8 mouse cellular contexts compared by ENCODE assay signal in the genomic region with DNA sequence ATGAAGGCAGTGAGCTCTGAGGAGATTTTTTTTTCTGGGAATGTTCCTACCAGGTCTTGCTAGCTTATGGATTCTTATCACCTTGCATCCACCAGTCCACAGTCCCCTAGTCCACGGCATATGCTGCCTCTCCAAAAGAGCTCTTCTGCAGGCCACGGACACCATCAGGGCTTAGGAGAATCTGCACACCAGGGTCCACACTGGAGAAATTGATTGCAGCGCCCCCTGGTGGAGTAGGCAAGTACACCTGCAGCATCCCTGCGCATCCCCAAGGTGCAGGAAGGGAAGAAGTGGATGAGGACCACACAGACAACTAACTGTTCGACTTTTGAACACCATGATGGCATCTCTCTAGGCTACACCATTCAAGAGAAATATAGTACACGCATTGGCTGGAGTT.
DNase-seq lines count a peak whose midpoint lies in the region; ATAC-seq and TF ChIP-seq lines count a peak whose summit lies in the region.
"Had no signal": no experiment of that assay in that cellular context is flagged by ENCODE, and none has a peak within 500 bp of the region (broad histone marks: within the 10 kb centered on the region; RNA-seq: fewer than 3 reads in every experiment).

No protein-coding gene starts in this region.

- H3K9me3 ChIP-seq in E14TG2a.4 (ENCODE audit: low read length) (no peaks in the 10 kb centered on the region), MEL (replicated peaks; ENCODE audit: insufficient read depth, low read length) (no peaks in the 10 kb centered on the region)
- no peaks in the 10 kb centered on the region for H3K9me3 ChIP-seq in midbrain, embryonic 14.5 days (ENCODE audit: control insufficient read depth, low read length)
- H3K9me3 ChIP-seq: heart, embryonic 13.5 days had no signal

- TF ChIP-seq CTCF in E14TG2a.4 (conservative IDR thresholded peaks at IDR 0.05; ENCODE audit: low read length) (peak; percentile 85), MEL (IDR thresholded peaks at IDR 0.05 in 2 of 3, conservative IDR thresholded peaks at IDR 0.05 in 1 of 3; ENCODE audit: control insufficient read depth in 1 of 3, insufficient read depth in 1 of 3, low read depth in 2 of 3, low read length in 3 of 3, poor library complexity in 1 of 3, severe bottlenecking in 1 of 3) (peak; percentile 16 to 45 (median 27); a peak in 3 of 6 replicates)
- peak; percentile 96 for TF ChIP-seq CTCF in testis, adult 2 months (IDR thresholded peaks at IDR 0.05; ENCODE audit: control insufficient read depth, insufficient read depth, insufficient replicate concordance, low read depth, low read length)

- H3K4me2 ChIP-seq in midbrain, embryonic 14.5 days (ENCODE audit: low read length), result no peak overlapping the region
- H3K4me2 ChIP-seq: heart, embryonic 13.5 days had no signal

- no peak for TF ChIP-seq POLR2A in MEL (IDR thresholded peaks at IDR 0.05; ENCODE audit: control insufficient read depth in 1 of 2, insufficient read depth in 1 of 2, low read depth in 1 of 2, low read length in 2 of 2, poor library complexity in 1 of 2)
- no peak for TF ChIP-seq POLR2A in testis, adult 2 months (IDR thresholded peaks at IDR 0.05; ENCODE audit: control insufficient read depth, low read depth, low read length)

- H3K79me2 ChIP-seq in MEL (ENCODE audit: control insufficient read depth, insufficient read depth, low read length, poor library complexity), result no peaks in the 10 kb centered on the region

- H3K9ac ChIP-seq in MEL (ENCODE audit: control insufficient read depth, low read depth, low read length, poor library complexity, severe bottlenecking), result no peak overlapping the region
- H3K9ac ChIP-seq in midbrain, embryonic 14.5 days (replicated peaks; ENCODE audit: low read length), result no peak overlapping the region
- H3K9ac ChIP-seq: heart, embryonic 13.5 days had no signal

- 21% methylated on average over 6 of the region's 6 CpGs for WGBS in midbrain, embryonic 14.5 days

- no peak overlapping the region for H3K27ac ChIP-seq in MEL (ENCODE audit: control insufficient read depth, low read depth, low read length)
- H3K27ac ChIP-seq in midbrain, embryonic 14.5 days (replicated peaks; ENCODE audit: low read depth, low read length), result no peak overlapping the region
- H3K27ac ChIP-seq in testis, adult 2 months (ENCODE audit: control insufficient read depth, insufficient read depth, low read depth, low read length), result no peak overlapping the region
- H3K27ac ChIP-seq: heart, embryonic 13.5 days had no signal

- H3K27me3 ChIP-seq in E14TG2a.4 (ENCODE audit: insufficient read depth, low read length) (no peaks in the 10 kb centered on the region), MEL (ENCODE audit: control insufficient read depth in 1 of 2, insufficient read depth in 2 of 2, low read length in 2 of 2) (no peaks in the 10 kb centered on the region)
- H3K27me3 ChIP-seq in midbrain, embryonic 14.5 days (ENCODE audit: control insufficient read depth, insufficient read depth, low read length), result no peaks in the 10 kb centered on the region
- H3K27me3 ChIP-seq in testis, adult 2 months (ENCODE audit: control insufficient read depth, insufficient read depth, low read length), result no peaks in the 10 kb centered on the region
- H3K27me3 ChIP-seq: heart, embryonic 13.5 days had no signal

- no peak; the same call in 1 of the 2 replicates for TF ChIP-seq RAD21 in MEL (IDR thresholded peaks at IDR 0.05; ENCODE audit: low read depth, low read length)

- H3K4me1 ChIP-seq in E14TG2a.4 (replicated peaks; ENCODE audit: low read depth, low read length) (peaks cover 31% of the 10 kb centered on the region), MEL (ENCODE audit: control insufficient read depth in 1 of 2, insufficient read depth in 2 of 2, low read length in 2 of 2) (no peaks in the 10 kb centered on the region)
- H3K4me1 ChIP-seq in midbrain, embryonic 14.5 days (ENCODE audit: control insufficient read depth, insufficient read depth, low read length), result no peaks in the 10 kb centered on the region; the same call in 1 of the 2 replicates
- peaks cover 2% of the 10 kb centered on the region; the same call in 1 of the 2 replicates for H3K4me1 ChIP-seq in testis, adult 2 months (ENCODE audit: control insufficient read depth, insufficient read depth, low read length)
- H3K4me1 ChIP-seq: heart, embryonic 13.5 days had no signal

- no peak for TF ChIP-seq EP300 in MEL (IDR thresholded peaks at IDR 0.05; ENCODE audit: low read depth in 1 of 2, low read length in 2 of 2)

- intact Hi-C loops in gastrocnemius, postnatal 14 days (cut with DNase I; ENCODE audit: low total_unique reads), result loop anchor here (10.0 kb wide), 1 partner anchor 119 kb away; no protein-coding TSS in a partner anchor

- peak; percentile 53 for ATAC-seq in midbrain, embryonic 14.5 days (ENCODE audit: low FRiP score, low TSS enrichment)

- H3K36me3 ChIP-seq in E14TG2a.4 (ENCODE audit: insufficient read depth, low read length), result no peaks in the 10 kb centered on the region
- no peaks in the 10 kb centered on the region for H3K36me3 ChIP-seq in MEL (ENCODE audit: control insufficient read depth in 1 of 2, insufficient read depth in 2 of 2, low read length in 2 of 2)
- no peaks in the 10 kb centered on the region for H3K36me3 ChIP-seq in midbrain, embryonic 14.5 days (ENCODE audit: control insufficient read depth, insufficient read depth, low read length)
- no peaks in the 10 kb centered on the region for H3K36me3 ChIP-seq in testis, adult 2 months (ENCODE audit: control insufficient read depth, insufficient read depth, low read length)
- H3K36me3 ChIP-seq: heart, embryonic 13.5 days had no signal

- H3K4me3 ChIP-seq in E14TG2a.4 (replicated peaks; ENCODE audit: low read length), result no peak overlapping the region
- H3K4me3 ChIP-seq in MEL (ENCODE audit: control insufficient read depth in 1 of 2, insufficient read depth in 1 of 2, low read depth in 2 of 2, low read length in 2 of 2), result no peak overlapping the region
- H3K4me3 ChIP-seq in midbrain, embryonic 14.5 days (replicated peaks; ENCODE audit: low read depth, low read length), result no peak overlapping the region
- no peak overlapping the region for H3K4me3 ChIP-seq in testis, adult 2 months (ENCODE audit: control insufficient read depth, low read depth, low read length)
- H3K4me3 ChIP-seq: heart, embryonic 13.5 days had no signal

- peak; percentile 4 for DNase-seq in MEL (ENCODE audit: low read depth, low spot score)
- peak; percentile 88 to 93 for DNase-seq in cerebellum, postnatal 14 days
- peak; percentile 54 for DNase-seq in gastrocnemius, postnatal 14 days
- DNase-seq in layer of hippocampus, postnatal 36 days, result peak; percentile 68 to 75
- DNase-seq in midbrain, embryonic 14.5 days, result peak; percentile 81

TF ChIP-seq in MEL, 35 proteins besides CTCF, POLR2A, EP300 and RAD21:
- TF ChIP-seq TAL1 (IDR thresholded peaks at IDR 0.05; ENCODE audit: low read length), result no peak
- TF ChIP-seq SMC3 (IDR thresholded peaks at IDR 0.05; ENCODE audit: low read depth, low read length), result peak; percentile 15; the same call in 1 of the 2 replicates

Comparison
In these comparisons a context has a peak if more than half of its experiments do, and no peak if none do; other contexts are left out.
1. CTCF ChIP-seq: peak in every context shown above with its lines; median percentile 96 in testis, adult 2 months; 85 in E14TG2a.4; 27 in MEL.
2. DNase-seq: peak in every context shown above with its lines; median percentile 90 in cerebellum, postnatal 14 days; 81 in midbrain, embryonic 14.5 days; 72 in layer of hippocampus, postnatal 36 days; 54 in gastrocnemius, postnatal 14 days; 4 in MEL.